Mouse (Mus musculus): ENCODE results near the gene Rsph1.

The Rsph1 gene

DNA sequence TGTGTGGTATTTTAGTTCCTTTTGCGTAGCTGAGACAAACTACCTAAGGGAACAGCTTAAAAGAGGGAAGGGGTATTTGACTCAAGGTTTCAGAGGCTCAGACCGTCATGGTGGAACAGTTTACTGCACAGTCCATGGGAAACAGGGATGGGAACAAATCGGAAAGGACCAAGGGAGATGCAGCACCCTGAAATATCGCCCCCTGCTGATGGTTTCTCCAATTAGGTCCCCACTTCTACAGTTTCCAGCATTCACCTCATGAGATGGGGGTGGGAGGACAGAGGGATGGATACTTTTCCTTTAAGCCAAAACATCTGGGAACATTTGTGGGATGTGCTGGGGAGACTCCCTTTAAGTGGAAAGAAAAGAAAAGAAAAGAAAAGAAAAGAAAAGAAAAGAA, 17.4 kb downstream of the Rsph1 start:
- DNase-seq (ENCODE audit: inconsistent age in 2 of 2, low spot score in 1 of 2): peak in 1 of 2 experiments; percentile 68

DNA sequence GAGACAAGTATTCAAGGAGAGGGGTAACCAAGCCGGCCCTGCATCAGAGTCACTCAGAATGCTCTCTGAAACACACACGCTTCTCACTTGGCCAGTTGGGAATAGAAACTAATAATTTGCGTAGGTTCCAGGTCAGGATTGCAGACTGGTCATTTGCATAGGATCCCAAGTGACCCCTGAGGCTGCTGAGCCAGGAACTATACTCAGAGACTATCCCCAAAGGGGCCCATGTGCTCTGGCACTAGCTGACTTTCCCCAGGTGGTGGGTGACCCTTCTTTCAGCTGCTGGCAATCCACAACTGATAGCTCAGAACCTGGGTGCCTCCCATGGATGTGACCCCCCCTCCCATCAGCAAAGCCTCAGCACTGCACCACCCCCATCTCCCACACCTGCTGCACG, 18.0 kb downstream of the Rsph1 start:
- DNase-seq (ENCODE audit: inconsistent age in 2 of 2, low spot score in 1 of 2): peak; percentile 23 to 46

DNA sequence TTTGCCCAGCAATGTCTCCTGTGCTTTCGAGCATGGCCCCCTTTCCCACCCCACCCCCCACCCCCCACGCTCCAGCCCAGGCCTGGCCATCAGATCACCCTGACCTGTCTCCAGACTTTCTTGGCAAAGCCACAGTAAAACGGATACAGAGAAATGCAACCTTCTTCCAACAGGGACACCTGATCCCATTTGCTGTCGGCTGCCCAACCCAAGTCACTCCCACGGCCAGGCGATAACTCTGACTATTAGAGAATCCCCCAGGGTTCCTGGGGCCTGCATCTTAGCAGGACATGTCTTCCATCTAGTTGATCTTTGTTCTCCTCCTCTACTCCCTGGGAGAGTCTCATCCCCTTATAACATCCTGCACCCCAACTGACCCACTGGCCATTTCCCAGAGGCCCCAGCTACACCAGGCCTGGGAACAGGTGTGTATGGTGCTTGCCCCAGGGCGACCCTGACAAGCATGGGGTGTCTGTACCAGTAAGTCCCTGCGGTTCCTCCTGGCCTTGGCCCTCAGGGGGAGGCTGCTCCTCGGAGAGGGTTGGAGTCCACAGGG, 18.8 kb downstream of the Rsph1 start:
- DNase-seq (ENCODE audit: inconsistent age in 2 of 2, low spot score in 1 of 2): peak; percentile 12 to 44

DNA sequence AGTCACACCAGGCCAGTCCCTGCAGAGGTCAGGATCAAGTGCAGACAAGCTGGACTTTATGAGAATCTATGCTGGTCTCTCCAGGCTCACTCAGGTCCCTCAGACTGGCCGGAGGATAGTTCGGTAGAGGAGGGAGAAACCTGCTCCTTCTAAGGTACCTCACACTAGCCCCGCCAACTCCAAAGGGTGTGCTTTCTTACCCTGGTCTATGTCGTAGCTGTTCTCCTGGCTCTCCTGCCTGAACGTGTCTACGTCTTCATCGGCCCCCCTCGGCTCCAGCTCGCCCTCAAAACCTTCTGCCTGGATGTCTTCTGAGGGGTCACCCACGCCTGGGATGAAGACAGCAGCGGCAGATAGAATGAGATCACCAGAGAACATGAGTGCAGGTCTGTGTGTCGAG, 19.3 kb downstream of the Rsph1 start:
- DNase-seq (ENCODE audit: inconsistent age in 2 of 2, low spot score in 1 of 2): peak in 1 of 2 experiments; percentile 32

DNA sequence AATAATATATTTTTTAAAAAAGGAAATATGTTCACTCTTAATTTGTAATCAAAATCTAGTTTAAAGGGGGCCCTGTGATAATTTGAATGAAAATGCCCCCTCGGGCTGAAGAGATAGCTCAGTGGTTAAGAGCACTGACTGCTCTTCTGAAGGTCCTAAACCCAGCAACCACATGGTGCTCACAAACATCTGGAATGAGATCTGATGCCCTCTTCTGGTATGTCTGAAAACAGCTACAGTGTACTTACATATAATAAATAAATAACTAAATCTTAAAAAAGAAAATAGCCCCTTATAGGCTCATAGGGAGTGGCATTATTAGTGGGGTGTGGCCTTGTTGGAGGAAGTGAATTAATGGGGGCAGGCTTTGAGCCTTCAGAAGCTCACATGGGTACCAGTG, 20.0 kb downstream of the Rsph1 start:
- no peak for DNase-seq (ENCODE audit: inconsistent age in 2 of 2, low spot score in 1 of 2)

DNA sequence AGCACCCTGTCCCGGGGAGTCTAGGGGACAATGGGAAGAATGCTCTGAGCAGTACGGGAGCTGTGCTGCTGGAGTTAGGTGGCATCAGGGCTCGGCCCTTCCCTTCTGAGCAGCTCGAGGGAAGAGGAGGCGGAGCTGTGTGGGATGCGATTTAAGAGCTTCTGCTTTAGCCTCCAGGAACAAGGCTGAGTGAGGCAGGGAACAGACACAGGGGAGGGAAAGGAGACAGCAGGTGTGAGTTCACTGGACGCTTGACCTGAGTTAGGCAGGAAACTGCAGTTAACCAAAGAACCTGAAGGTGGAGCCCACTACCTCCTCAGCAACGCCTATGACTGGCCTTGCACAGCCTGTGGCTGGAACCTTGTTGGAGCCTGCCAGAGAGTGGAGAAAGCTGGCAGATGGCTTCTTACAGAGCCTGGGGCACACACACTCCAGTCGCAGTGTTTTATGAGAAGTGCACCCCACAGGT, 22.7 kb downstream of the Rsph1 start:
- DNase-seq (ENCODE audit: inconsistent age in 2 of 2, low spot score in 1 of 2): peak; percentile 87 to 95

DNA sequence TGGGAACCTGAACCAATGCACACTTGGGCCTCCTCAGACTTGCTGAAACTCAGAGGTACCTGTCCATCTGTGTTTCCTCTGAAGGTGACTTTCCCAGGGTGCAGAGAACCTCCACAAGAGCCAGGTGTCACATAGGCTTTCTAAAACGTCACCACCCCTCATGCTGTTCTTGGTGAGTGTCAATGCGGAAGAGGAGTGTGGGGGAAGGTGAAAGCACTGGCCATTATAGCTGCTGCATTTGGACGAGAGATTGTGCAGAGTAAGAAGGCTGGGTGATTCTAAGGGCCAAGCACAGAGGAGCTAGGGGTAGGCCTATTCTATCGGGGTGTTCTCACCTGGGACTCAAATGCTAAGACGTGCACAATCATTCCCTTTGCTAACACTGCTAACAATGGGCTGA, 23.2 kb downstream of the Rsph1 start:
- DNase-seq (ENCODE audit: inconsistent age in 2 of 2, low spot score in 1 of 2): peak in 1 of 2 experiments; percentile 32

DNA sequence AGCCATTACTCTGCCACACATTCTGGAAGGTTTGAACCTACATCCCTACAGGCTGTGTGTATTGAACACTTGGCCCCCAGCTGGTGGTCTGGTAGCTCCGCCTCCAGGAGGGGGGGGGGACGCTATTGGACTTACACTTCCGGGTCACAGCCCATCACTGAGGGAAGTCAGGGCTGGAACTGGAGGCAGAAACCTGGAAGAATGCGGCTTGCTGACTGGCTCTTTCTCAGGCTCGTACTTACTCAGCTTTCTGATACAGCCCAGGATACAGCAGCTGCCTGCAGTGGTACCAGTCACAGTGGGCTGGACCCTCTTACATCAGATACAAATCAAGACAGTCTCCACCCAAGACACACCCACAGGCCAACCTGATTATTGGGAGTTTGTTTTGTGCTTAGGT, 30.0 kb downstream of the Rsph1 start:
- DNase-seq (ENCODE audit: inconsistent age in 2 of 2, low spot score in 1 of 2): no peak

DNA sequence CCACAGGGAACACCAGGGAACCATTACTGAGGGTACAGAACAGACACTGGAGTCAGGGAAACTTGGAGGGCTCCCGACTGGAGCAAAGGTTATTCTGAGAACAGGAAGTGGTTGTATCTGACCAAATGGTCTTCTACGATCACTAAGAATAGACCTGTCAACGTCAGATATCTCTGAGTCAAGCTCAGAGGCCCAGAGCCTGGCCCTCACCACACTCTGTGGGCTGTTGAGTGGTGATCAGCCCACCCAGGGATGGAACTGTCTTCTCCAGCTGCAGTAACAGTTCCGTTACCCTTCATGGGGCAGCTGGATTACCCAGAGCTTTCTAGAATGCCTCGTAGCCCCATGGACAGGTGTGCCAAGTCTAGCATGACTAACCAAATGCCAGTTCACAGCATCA, 31.9 kb downstream of the Rsph1 start:
- DNase-seq (ENCODE audit: inconsistent age in 2 of 2, low spot score in 1 of 2): no peak

DNA sequence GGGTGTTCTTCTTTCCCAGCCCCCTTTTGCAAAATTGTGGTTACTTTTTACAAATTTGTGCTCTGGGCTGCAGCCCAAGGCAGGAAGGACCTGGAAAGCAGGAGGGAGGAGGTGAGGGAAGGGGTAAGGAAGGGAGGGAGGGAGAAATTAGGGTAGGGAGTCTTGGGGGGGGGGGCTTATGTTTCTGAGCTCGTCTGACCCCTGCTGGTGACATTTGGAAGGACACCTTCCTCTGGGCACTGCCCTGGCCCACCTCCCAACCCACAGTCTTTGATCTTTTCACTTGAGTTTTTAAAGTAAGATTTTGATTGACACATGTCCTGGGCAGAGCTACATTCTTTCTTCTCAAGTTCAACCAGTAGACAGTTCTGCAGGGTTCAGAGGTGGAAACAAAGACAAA, 34.4 kb downstream of the Rsph1 start:
- peak in 1 of 2 experiments; percentile 60 for DNase-seq (ENCODE audit: inconsistent age in 2 of 2, low spot score in 1 of 2)

DNA sequence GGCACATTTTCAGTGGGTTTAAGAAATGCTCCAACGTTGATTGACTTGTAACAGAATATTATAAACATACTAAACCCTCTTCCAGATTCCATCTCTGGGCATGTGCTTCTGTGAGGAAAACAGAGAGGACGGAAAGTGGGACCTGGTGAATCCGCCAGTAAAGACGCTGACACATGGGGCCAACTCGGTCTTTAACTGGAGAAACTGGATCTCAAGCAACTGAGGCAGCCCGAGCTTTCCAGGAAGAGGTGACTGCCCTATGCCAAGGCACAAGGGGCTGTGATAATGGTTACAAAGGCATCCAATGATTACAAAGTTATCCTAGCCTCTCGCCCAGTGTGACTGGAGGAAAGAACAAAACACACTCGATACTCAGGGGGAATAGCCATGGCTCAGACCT, 36.0 kb downstream of the Rsph1 start:
- no peak for DNase-seq (ENCODE audit: inconsistent age in 2 of 2, low spot score in 1 of 2)

DNA sequence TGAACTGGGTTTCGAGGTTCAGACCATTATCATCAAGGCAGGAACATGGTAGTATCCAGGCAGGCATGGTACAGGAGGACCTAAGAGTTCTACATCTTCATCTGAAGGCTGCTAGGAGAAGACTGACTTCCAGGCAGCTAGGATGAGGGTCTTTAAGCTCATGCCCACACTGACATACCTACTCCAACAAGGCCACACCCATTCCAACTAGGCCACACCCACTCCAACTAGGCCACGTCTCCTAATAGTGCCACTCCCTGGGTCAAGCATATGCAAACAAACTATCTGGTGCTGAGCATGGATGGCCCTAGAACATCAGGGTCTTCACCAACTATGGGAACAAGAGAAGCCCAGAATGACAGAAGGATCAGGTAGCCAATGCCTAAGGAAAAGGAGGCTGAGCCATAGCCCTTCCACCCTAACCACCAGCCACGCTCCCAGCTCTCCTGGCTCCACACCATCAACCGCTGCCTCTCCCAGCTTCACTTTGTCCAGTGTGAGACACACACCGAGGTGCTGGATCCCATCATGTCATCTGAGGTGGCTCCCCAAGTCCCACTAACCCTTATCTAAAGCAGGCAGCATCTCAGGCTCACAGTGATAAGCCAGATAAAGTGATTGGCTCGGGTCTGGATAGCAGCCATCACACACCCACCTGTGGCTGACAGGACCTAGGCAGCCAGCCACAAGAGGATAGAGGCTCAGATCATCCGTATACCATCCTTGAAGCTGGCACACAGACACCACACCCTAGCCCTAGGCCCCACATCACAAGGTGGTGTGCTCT, 38.8 kb downstream of the Rsph1 start:
- DNase-seq (ENCODE audit: inconsistent age in 2 of 2, low spot score in 1 of 2): no peak

DNA sequence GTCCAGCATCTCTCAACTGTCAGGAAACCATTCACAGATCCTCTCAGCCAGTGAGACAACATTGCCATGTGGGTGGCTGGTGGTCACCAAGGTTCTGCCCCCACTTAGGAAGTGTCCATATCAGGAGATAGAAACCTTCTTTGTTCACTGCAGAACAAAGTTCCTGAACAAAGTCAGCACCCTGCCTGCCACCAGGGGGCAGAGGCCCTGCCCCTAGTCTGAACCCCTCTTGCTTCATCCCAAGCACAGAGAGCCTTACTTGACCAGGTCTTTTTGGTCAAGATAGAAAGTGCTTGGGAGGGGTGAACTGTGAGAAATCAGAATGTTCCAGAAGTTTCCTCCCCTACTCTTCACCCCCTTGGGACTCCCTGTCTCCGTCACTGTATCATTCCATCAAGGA, 41.3 kb downstream of the Rsph1 start:
- no peak for DNase-seq (ENCODE audit: inconsistent age in 2 of 2, low spot score in 1 of 2)

DNA sequence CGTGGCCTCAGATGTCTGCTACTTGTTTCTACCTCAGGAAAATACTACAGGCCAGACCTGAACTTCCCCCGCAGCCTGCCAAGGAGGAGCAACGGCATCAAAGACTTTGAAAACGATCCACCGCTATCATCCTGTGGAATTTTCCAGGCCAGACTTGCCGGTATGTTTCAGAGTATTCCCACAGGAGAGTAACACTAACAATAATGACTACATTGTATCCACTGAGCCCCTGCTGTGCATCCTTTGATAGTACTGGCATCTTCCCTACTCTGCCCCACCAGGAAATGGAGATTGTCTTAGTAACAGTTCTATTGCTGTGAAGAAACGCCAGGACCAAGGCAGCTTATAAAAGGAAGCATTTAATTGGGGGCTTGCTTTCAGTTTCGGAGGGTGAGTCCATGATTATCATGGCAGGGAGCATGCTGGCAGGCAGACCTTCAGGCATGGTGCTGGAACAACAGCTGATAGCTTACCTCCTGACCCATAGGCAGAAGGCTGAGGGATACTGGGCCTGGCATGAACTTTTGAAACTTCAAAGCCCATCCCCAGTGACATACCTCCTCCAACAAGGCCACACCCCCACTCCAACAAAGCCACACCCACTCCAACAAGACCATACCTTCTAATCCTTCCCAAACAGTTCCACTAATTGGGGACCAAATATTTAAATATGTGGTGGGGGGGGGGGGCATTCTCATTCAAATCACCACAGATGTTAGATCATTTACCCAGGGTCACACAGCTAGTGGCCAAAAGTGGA, 44.8 kb downstream of the Rsph1 start:
- no peak for DNase-seq (ENCODE audit: inconsistent age in 2 of 2, low spot score in 1 of 2)

DNA sequence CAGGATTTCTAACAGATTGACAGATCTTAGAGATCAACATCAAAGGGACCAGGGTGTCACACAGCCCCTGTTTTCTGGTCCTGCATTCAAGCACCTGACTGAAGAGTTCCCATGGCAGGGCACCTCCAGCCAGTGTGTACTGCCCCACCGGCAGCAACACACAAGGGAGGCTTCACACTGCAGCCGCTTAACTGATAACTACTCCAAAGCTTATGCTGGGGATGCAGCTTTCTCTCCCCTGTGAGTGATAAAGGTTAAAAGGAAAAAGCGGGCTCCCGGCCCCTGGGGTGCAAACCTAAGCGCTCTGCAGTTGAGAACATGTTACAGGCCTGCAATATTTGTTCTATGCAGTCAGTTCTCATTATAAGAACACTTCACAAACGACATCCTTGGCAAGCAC, 45.4 kb downstream of the Rsph1 start:
- no peak for DNase-seq (ENCODE audit: inconsistent age in 2 of 2, low spot score in 1 of 2)

DNA sequence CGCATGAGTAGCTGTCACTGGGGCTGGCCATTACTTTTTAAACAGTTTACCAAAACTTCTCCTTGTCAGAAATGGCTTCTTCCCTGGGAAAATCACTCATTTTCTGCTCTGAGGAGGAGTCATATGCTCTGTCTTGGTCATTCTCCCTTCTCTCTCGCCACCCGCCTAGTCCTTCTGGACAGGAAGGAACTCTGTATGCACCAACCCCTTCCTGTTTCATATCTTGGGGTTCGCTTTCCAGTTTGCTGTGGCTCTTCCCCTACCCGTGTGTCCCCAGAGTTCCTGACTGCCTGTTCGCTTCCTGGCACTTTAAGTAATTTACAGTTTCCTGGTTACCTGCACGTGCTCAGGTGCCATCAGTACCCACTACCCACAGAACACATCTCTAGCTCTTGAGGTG, 50.3 kb downstream of the Rsph1 start:
- no peak for DNase-seq (ENCODE audit: inconsistent age in 2 of 2, low spot score in 1 of 2)

DNA sequence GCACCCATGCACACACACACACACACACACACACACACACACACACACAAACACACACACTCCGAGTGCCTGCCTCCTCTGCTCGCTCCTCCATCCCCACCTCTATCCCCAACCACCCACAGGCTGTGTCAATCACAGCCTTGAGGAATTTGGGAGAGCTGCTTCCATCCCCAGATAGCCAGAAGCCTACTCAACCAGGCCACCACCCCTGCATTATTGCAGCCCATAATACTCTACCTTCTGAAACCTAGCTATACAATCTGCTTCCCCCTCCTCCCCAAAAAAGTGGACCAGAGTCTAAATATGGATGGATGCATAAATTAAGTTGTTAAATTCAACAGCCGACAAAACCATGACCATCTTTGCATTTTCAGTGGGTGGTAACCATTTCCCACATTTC, 50.8 kb downstream of the Rsph1 start:
- DNase-seq (ENCODE audit: inconsistent age in 2 of 2, low spot score in 1 of 2): no peak

DNA sequence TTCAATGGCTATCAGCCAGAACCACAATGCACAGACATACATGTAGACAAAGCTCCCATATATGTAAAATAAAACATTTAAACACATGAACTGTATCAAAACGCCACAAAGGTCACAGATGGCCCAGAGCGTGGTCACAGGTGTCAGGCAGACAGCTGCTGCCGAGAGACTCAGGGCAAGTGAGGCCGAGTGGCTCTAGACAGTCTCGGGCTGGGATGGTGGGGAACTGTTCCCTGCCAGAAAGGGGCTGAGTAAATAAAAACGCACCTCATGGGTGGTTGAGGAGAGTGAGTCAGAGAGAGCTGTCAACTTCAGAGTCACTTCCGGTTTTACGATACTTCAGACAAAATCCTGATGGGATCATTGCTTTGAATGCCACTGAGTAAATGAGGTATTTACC, 52.6 kb downstream of the Rsph1 start:
- no peak for DNase-seq (ENCODE audit: inconsistent age in 2 of 2, low spot score in 1 of 2)

DNA sequence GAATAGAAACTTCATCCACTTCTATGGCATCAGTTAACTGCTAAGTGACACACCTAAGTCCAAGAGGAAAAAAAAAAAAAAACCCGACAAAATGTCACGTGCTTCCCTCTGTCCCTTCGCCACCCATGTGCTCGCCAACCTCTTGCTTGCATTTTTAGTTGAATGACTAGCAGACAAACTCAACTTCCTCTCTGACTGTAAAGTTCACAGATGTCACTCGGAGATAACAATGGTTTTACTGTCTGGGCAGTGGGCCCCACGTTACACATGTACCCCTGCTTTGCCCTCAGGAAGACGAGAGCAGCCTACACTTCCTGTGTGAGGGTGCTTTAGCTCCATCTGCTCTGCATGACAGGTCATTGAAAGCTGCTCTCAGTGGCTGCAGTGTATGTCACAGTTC, 53.3 kb downstream of the Rsph1 start:
- DNase-seq (ENCODE audit: inconsistent age in 2 of 2, low spot score in 1 of 2): no peak

DNA sequence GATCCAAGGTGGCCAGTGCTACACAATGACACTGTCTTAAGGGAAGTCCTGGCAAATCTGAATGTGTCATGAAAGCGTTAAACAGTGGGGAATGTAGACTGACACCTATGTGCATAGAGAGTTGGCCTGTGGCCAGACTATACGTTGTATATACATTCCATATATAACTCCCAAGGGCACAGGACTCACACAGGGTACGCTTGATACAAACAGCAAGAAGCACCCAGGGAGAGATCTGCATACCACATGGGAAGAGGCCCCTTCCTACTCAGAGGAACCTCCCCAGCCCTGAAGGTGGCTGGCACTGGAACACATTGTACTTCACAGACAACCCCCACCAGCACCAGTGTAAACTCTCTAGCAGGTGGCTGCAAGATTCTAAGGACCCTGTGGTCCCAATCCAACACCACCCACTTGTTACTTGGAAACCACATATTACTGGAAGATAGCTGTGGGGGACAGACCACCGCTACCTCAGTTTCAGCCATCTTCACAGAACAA, 54.3 kb downstream of the Rsph1 start:
- no peak for DNase-seq (ENCODE audit: inconsistent age in 2 of 2, low spot score in 1 of 2)

DNA sequence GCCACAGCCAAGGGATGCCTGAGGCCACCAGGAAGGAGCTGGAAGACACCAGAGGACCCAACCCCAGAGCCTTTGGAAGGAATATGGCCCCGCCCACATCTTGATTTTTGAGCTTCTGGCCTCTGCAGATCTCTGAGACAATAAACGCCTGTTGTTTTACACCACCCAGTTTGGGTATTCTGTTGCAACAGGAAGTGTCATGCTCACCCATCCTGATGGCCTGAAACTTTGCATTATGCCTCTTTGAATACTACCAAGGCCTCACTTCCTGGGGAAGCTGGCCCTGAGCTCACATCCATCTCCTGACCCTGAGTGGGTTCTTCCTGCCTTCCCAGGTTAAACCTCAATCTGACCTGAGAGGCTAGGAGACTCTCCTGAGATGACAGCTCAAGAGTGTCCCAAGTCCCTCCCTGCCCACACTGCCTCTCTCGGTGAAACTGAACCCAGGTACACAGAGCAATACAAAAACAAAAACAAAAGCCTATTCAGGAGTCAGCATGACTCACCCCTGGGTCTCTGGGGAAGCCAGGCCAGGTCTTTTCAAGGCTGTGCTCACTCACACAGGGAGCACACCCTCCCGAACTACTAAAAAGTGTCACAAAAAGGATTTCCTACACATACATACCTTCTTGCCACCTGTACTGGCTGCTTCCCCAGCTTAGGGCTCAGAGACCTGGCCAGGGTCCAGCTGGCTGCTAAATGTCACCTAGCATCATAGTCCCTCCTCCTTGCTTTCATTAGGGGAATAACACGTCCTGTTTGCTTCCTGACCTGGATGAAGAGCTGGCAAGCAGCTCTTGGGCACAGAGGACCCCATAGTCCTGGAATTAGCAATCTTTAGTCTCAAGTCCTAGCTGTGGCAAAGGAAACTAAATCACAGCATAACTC, 60.9 kb downstream of the Rsph1 start:
- peak; percentile 27 to 75 for DNase-seq (ENCODE audit: inconsistent age in 2 of 2, low spot score in 1 of 2)

All from adrenal gland, adult (tissue).